In the genomic region with DNA sequence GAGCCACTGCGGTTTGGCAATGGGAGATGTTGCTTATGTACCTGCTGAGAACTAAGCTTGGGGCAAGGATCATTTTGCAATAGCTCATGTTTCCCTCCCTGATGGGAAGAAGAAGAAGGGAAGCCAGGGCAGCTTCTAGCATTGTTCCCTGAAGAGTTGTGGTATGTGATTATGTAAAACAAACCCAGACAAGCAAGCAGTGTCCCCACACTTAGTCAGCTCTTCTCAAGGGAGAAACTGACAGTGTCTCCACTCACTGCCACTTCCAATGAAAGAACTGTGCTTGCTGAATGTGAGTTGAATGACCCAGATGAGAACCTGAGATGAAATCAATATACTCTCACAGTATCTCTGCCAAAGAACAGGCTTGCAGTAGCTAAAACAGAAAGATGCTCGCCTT, we compare ENCODE assay signal across 26 mouse cellular contexts.
DNase-seq lines count a peak whose midpoint lies in the region; ATAC-seq lines count a peak whose summit lies in the region.
"Had no signal": no experiment of that assay in that cellular context is flagged by ENCODE, and none has a peak within 500 bp of the region (broad histone marks: within the 10 kb centered on the region; RNA-seq: fewer than 3 reads in every experiment).

No protein-coding gene starts in this region.

- no peak overlapping the region for H3K4me3 ChIP-seq in midbrain, embryonic 14.5 days (replicated peaks; ENCODE audit: low read depth, low read length)
- H3K4me3 ChIP-seq in midbrain, embryonic 10.5 days: no peak overlapping the region
- H3K4me3 ChIP-seq: embryonic facial prominence, embryonic 13.5 days; forebrain, embryonic 10.5 days; forebrain, embryonic 13.5 days; heart, adult 2 months; heart, embryonic 10.5 days; heart, embryonic 13.5 days; hindbrain, embryonic 12.5 days; hindbrain, embryonic 15.5 days had no signal

- peak; percentile 87 for ATAC-seq in frontal cortex, adult (ENCODE audit: low TSS enrichment)
- ATAC-seq in midbrain, embryonic 14.5 days (ENCODE audit: low FRiP score, low TSS enrichment): no peak
- ATAC-seq: forebrain, embryonic 13.5 days; forebrain, embryonic 16.5 days; intestine, postnatal 0 days had no signal

- no peaks in the 10 kb centered on the region for H3K9me3 ChIP-seq in midbrain, embryonic 14.5 days (ENCODE audit: control insufficient read depth, low read length)
- no peaks in the 10 kb centered on the region for H3K9me3 ChIP-seq in midbrain, embryonic 10.5 days (replicated peaks)
- H3K9me3 ChIP-seq: embryonic facial prominence, embryonic 13.5 days; forebrain, embryonic 10.5 days; forebrain, embryonic 13.5 days; G1E; heart, embryonic 10.5 days; heart, embryonic 13.5 days; hindbrain, embryonic 12.5 days; hindbrain, embryonic 15.5 days had no signal

- no peaks in the 10 kb centered on the region for H3K36me3 ChIP-seq in midbrain, embryonic 14.5 days (ENCODE audit: control insufficient read depth, insufficient read depth, low read length)
- H3K36me3 ChIP-seq in midbrain, embryonic 10.5 days: no peaks in the 10 kb centered on the region
- H3K36me3 ChIP-seq: embryonic facial prominence, embryonic 13.5 days; forebrain, embryonic 10.5 days; G1E; heart, embryonic 10.5 days; heart, embryonic 13.5 days; hindbrain, embryonic 12.5 days; hindbrain, embryonic 15.5 days had no signal

- no peak for DNase-seq in frontal cortex, postnatal 25 days (ENCODE audit: low spot score in 2 of 2)
- DNase-seq in midbrain, embryonic 14.5 days: no peak
- no peak for DNase-seq in midbrain, embryonic 10.5 days (ENCODE audit: low spot score)
- DNase-seq in brain, adult 2 months (ENCODE audit: low read depth, low spot score): peak; percentile 45
- no peak for DNase-seq in heart, postnatal 4 days
- DNase-seq: adrenal gland, adult 8-10 months; adrenal gland, postnatal 25 days; B cell, adult 2 months; cerebellum, adult 11 months; cerebellum, adult 9-11 months; cerebellum, postnatal 25 days; gastrocnemius, postnatal 25 days; heart, adult 2 months; heart, postnatal 14 days had no signal

- 73% methylated on average over 2 of the region's 2 CpGs for WGBS in midbrain, embryonic 14.5 days
- WGBS in midbrain, embryonic 10.5 days: 72% methylated on average over 2 of the region's 2 CpGs

- H3K27ac ChIP-seq in midbrain, embryonic 14.5 days (replicated peaks; ENCODE audit: low read depth, low read length): 0 out of 2 replicates have a peak overlapping the region, but pooled peaks have one; percentile 37
- H3K27ac ChIP-seq in midbrain, embryonic 10.5 days (replicated peaks): no peak overlapping the region
- H3K27ac ChIP-seq: embryonic facial prominence, embryonic 13.5 days; forebrain, embryonic 10.5 days; forebrain, embryonic 13.5 days; heart, adult 2 months; heart, embryonic 10.5 days; heart, embryonic 13.5 days; hindbrain, embryonic 12.5 days; hindbrain, embryonic 15.5 days had no signal

- H3K4me2 ChIP-seq in midbrain, embryonic 14.5 days (ENCODE audit: low read length): no peak overlapping the region
- H3K4me2 ChIP-seq: embryonic facial prominence, embryonic 13.5 days; forebrain, embryonic 13.5 days; heart, embryonic 13.5 days; hindbrain, embryonic 12.5 days; hindbrain, embryonic 15.5 days had no signal

- no peaks in the 10 kb centered on the region for H3K27me3 ChIP-seq in midbrain, embryonic 14.5 days (ENCODE audit: control insufficient read depth, insufficient read depth, low read length)
- H3K27me3 ChIP-seq in midbrain, embryonic 10.5 days (ENCODE audit: low read depth, poor library complexity, severe bottlenecking): no peaks in the 10 kb centered on the region
- H3K27me3 ChIP-seq: CH12.LX; embryonic facial prominence, embryonic 13.5 days; forebrain, embryonic 13.5 days; heart, embryonic 13.5 days; hindbrain, embryonic 12.5 days; hindbrain, embryonic 15.5 days had no signal

- no peak overlapping the region for H3K9ac ChIP-seq in midbrain, embryonic 14.5 days (replicated peaks; ENCODE audit: low read length)
- H3K9ac ChIP-seq: embryonic facial prominence, embryonic 13.5 days; forebrain, embryonic 13.5 days; heart, embryonic 13.5 days; hindbrain, embryonic 12.5 days; hindbrain, embryonic 15.5 days had no signal

- H3K4me1 ChIP-seq in midbrain, embryonic 14.5 days (ENCODE audit: control insufficient read depth, insufficient read depth, low read length): no peaks in the 10 kb centered on the region
- no peaks in the 10 kb centered on the region for H3K4me1 ChIP-seq in midbrain, embryonic 10.5 days
- H3K4me1 ChIP-seq: forebrain, embryonic 10.5 days; forebrain, embryonic 13.5 days; heart, embryonic 10.5 days; heart, embryonic 13.5 days; hindbrain, embryonic 12.5 days; hindbrain, embryonic 15.5 days had no signal
